Mouse (Mus musculus) liver, embryonic 16.5 days (tissue): Measurements from ENCODE around the gene Gmds. TPM values are rescaled to one million over a fixed set of nuclear protein-coding genes. Genes with fewer than 3 reads are reported as not detected.

Source experiments
- ATAC-seq: fragments of 200-750 bp; cut with Nextera tagmentation; 2 replicates; pipeline ENCODE4 v1.8.0; 2017; ENCODE audit warnings: low read depth, mild to moderate bottlenecking, moderate number of reproducible peaks, moderate library complexity
- H3K27ac ChIP-seq: fragments of 300-500 bp; sonication (generic); 2 replicates; pipeline ENCODE4 v1.5.1; 2014; ENCODE audit warnings: mild to moderate bottlenecking, low read length
- H3K27me3 ChIP-seq: fragments of 300-500 bp; sonication (generic); 2 replicates; pipeline ENCODE4 v1.6.1; 2014; ENCODE audit warnings: low read depth, low read length, mixed read lengths; ENCODE audit not compliant: control insufficient read depth, insufficient read depth
- H3K36me3 ChIP-seq: fragments of 300-500 bp; sonication (generic); 2 replicates; pipeline ENCODE4 v1.6.1; 2014; ENCODE audit warnings: mild to moderate bottlenecking; ENCODE audit not compliant: control insufficient read depth, insufficient read depth
- H3K4me1 ChIP-seq: fragments of 300-500 bp; sonication (generic); 2 replicates; pipeline ENCODE4 v1.6.1; 2014; ENCODE audit warnings: low read depth, low read length, mixed read lengths; ENCODE audit not compliant: control insufficient read depth
- H3K4me2 ChIP-seq: fragments of 300-500 bp; sonication (generic); 2 replicates; pipeline ENCODE4 v1.6.1; 2014; ENCODE audit warnings: low read depth, low read length, mixed read lengths
- H3K4me3 ChIP-seq: fragments of 300-500 bp; sonication (generic); 2 replicates; pipeline ENCODE4 v1.5.1; 2014; ENCODE audit warnings: low read depth, mild to moderate bottlenecking, low read length
- H3K9ac ChIP-seq: fragments of 300-500 bp; sonication (generic); 2 replicates; pipeline ENCODE4 v1.6.1; 2014; ENCODE audit warnings: low read depth, low read length
- H3K9me3 ChIP-seq: fragments of 300-500 bp; sonication (generic); replicated peaks from 2 replicates; pipeline ENCODE4 v1.6.1; 2016; ENCODE audit warnings: low read length; ENCODE audit not compliant: control insufficient read depth
- WGBS: fragments of 180-500 bp; shearing (Covaris S2); extraction: QIAGEN DNeasy Blood & Tissue Kit; methylation state at CpG from one replicate; pipeline ENCODE4 v1.1.7; 2014; ENCODE audit not compliant: insufficient replicate concordance; 5-methylcytosine and 5-hydroxymethylcytosine counted together
- polyA plus RNA-seq: library from polyadenylated mRNA; unstranded; fragments of >200 nt; fragmentation: Nextera tagmentation; extraction: Ambion mirVana; gene quantifications from 2 replicates; pipeline ENCODE4 v1.2.1, GENCODE M21; 2015

The Gmds gene
- polyA plus RNA-seq, 1 experiment from 2014 or later = 6.8 TPM

GRCm38 (mm10) chr13:31823316-31823715 is 515.2 kb downstream of the Gmds start:
- Histone ChIP-seq H3K4me1 (no peaks in the 10 kb centered on the region), H3K27me3 (no peaks in the 10 kb centered on the region; the same call in 1 of the 2 replicates), H3K4me2 (no peak overlapping the region), H3K9ac (no peak overlapping the region), H3K4me3 (no peak overlapping the region), H3K9me3 (no peaks in the 10 kb centered on the region), H3K36me3 (no peaks in the 10 kb centered on the region), H3K27ac (no peak overlapping the region)
- no peak for ATAC-seq
- WGBS = 30% methylated on average over 5 of the region's 5 CpGs

DNA sequence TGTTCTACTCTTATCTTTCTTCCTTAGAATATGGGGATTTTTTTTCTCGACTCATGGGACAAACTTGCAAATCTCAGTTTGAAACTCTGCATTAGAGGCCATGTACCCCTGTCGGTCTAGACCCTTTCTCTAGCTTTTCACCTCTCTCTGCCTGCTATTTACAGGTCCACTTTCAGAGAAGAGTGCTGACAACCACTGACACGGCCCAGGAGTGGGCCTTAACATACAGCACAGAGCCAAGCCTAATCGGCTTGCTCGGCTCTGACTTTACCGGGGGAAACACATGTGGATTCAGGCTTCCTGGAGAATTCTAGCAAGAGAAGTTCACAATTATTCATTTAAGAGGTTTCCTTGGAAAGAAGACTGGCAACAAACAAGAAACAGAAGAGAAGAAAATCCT is 517.5 kb downstream of the Gmds start:
- Histone ChIP-seq H3K27ac (no peak overlapping the region), H3K27me3 (no peaks in the 10 kb centered on the region; the same call in 1 of the 2 replicates), H3K4me2 (peak overlapping the region; percentile 43), H3K4me1 (no peaks in the 10 kb centered on the region), H3K4me3 (no peak overlapping the region; the same call in 1 of the 2 replicates), H3K9ac (no peak overlapping the region), H3K9me3 (no peaks in the 10 kb centered on the region), H3K36me3 (no peaks in the 10 kb centered on the region)
- 23% methylated on average over 6 of the region's 6 CpGs for WGBS
- no peak for ATAC-seq

GRCm38 (mm10) chr13:31820587-31821017 is 517.9 kb downstream of the Gmds start:
- peak; percentile 75 for ATAC-seq
- no peak overlapping the region for H3K27ac ChIP-seq
- H3K27me3 ChIP-seq = peaks cover 3% of the 10 kb centered on the region; the same call in 1 of the 2 replicates
- peak overlapping the region; percentile 38; the same call in 1 of the 2 replicates for H3K9ac ChIP-seq
- H3K4me2 ChIP-seq = peak overlapping the region; percentile 43
- H3K4me1 ChIP-seq = no peaks in the 10 kb centered on the region
- H3K36me3 ChIP-seq = no peaks in the 10 kb centered on the region
- 14% methylated on average over 16 of the region's 16 CpGs for WGBS
- H3K4me3 ChIP-seq = peak overlapping the region; percentile 38
- H3K9me3 ChIP-seq = no peaks in the 10 kb centered on the region

GRCm38 (mm10) chr13:31819664-31820405 is 518.7 kb downstream of the Gmds start:
- H3K36me3 ChIP-seq = no peaks in the 10 kb centered on the region
- 55% methylated on average over 14 of the region's 14 CpGs for WGBS
- H3K27ac ChIP-seq = no peak overlapping the region
- no peak for ATAC-seq
- H3K27me3 ChIP-seq = peaks cover 5% of the 10 kb centered on the region; the same call in 1 of the 2 replicates
- H3K4me2 ChIP-seq = no peak overlapping the region
- no peaks in the 10 kb centered on the region for H3K4me1 ChIP-seq
- H3K9ac ChIP-seq = no peak overlapping the region
- no peaks in the 10 kb centered on the region for H3K9me3 ChIP-seq
- H3K4me3 ChIP-seq = no peak overlapping the region

- Histone ChIP-seq H3K9me3 (no peaks in the 10 kb centered on the region), H3K4me2 (no peak overlapping the region), H3K4me3 (no peak overlapping the region), H3K27ac (no peak overlapping the region), H3K36me3 (no peaks in the 10 kb centered on the region), H3K9ac (no peak overlapping the region), H3K27me3 (peaks cover 14% of the 10 kb centered on the region), H3K4me1 (no peaks in the 10 kb centered on the region)
- 54% methylated on average over 7 of the region's 7 CpGs for WGBS
- ATAC-seq = no peak
Measured at GRCm38 (mm10) chr13:31818337-31818736, 520.2 kb downstream of the Gmds start.

DNA sequence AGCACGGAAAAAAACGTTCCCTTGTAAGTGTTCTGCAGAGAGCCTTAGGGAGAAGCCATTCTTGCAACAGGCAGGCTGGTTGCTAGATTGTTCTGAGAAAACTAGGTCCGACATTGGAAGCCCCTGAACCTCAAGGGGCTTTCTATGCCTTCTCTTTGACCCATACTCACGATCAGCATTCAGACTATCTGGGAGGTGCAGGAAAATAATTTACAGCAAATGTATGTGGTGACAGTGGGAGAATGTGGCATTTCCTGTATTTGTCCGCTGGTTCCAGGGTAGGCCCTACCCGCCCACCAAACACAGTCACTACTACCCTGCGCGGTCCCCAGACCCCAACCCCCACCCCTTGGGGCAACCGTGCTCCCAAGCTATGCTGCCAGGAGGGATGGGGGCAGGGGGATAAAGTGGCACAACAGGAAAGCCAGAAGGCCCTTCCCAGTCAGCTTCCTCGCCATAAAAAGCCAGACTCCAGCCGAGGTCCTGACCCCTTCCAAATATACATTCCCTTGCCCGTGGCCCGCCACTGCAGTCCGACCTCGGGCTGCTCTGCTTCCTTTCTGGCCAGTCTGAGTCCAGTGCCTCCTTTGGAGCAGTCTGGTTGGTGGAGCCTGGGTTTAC is 523.0 kb downstream of the Gmds start:
- no peaks in the 10 kb centered on the region for H3K36me3 ChIP-seq
- no peaks in the 10 kb centered on the region for H3K4me1 ChIP-seq
- no peak overlapping the region for H3K4me3 ChIP-seq
- H3K9ac ChIP-seq = no peak overlapping the region
- ATAC-seq = no peak
- peaks cover 42% of the 10 kb centered on the region for H3K27me3 ChIP-seq
- 25% methylated on average over 15 of the region's 15 CpGs for WGBS
- H3K4me2 ChIP-seq = no peak overlapping the region
- H3K9me3 ChIP-seq = no peaks in the 10 kb centered on the region
- no peak overlapping the region for H3K27ac ChIP-seq

GRCm38 (mm10) chr13:31812701-31813100 is 525.8 kb downstream of the Gmds start:
- H3K9ac ChIP-seq = no peak overlapping the region
- H3K4me2 ChIP-seq = no peak overlapping the region
- H3K36me3 ChIP-seq = no peaks in the 10 kb centered on the region
- WGBS = 53% methylated on average over 2 of the region's 2 CpGs
- peaks cover 10% of the 10 kb centered on the region for H3K4me1 ChIP-seq
- no peak overlapping the region for H3K27ac ChIP-seq
- peaks cover 63% of the 10 kb centered on the region for H3K27me3 ChIP-seq
- ATAC-seq = no peak
- H3K4me3 ChIP-seq = no peak overlapping the region
- no peaks in the 10 kb centered on the region for H3K9me3 ChIP-seq

- Histone ChIP-seq H3K4me2 (peak overlapping the region; percentile 47), H3K27me3 (peaks cover 75% of the 10 kb centered on the region), H3K27ac (no peak overlapping the region)
Measured at GRCm38 (mm10) chr13:31811542-31812021, 527.0 kb downstream of the Gmds start.

More at GRCm38 (mm10) chr13:31811542-31812021, 527.0 kb downstream of the Gmds start:
- no peaks in the 10 kb centered on the region for H3K9me3 ChIP-seq
- 17% methylated on average over 43 of the region's 44 CpGs for WGBS
- no peak for ATAC-seq
- H3K36me3 ChIP-seq = no peaks in the 10 kb centered on the region
- H3K9ac ChIP-seq = no peak overlapping the region
- peak overlapping the region; percentile 36 for H3K4me3 ChIP-seq
- H3K4me1 ChIP-seq = peaks cover 13% of the 10 kb centered on the region
